Mouse (Mus musculus) cerebellum, postnatal 36 days (tissue): ENCODE measurements around the gene Grip1.

Experiments
- DNase-seq, 2 experiments: peaks; one replicate each; pipeline ENCODE4 v3.0.0; 2021 to 2022; ENCODE audit warnings: mixed read lengths in 2 of 2

The Grip1 gene

DNA sequence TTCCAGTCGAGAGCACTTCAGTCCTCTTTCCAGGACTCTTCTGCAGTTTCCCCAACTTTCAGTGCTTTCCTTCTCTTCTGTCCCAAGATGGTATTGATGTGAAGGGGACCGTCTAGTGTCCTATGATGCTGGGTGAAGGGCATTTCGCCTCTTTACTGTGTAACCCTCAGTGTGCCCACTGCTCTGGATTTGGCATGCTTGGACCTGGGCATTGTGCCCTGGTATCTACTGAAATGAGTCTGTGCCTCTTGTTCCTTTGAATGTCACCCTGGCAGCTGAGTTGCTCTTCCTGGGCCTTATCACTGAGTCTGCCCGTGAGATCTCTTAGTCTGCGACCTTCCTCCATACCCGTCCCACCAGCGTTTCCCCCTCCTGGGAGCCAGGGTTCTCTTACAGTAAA, 9.7 kb downstream of the Grip1 start:
- DNase-seq, result no peak

DNA sequence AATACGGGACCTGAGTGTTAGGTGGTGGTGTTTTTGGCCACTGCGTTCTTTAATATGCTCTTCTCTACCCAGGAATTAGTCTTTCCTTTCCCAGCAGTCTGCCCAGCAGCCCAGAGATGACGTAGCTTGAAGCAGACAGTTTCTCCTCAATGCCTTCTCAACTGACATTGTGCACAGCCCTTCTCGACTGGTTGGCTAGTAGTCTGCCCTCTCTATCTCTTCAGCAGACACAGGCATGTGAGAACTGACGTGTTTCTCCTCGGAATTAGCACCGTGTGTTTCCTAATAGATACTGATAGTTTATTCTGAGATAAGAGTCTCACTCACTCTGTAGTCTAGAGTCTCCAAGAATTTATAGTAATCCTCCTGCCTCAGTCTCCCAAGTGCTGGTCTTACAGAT, 10.2 kb downstream of the Grip1 start:
- DNase-seq, result no peak

DNA sequence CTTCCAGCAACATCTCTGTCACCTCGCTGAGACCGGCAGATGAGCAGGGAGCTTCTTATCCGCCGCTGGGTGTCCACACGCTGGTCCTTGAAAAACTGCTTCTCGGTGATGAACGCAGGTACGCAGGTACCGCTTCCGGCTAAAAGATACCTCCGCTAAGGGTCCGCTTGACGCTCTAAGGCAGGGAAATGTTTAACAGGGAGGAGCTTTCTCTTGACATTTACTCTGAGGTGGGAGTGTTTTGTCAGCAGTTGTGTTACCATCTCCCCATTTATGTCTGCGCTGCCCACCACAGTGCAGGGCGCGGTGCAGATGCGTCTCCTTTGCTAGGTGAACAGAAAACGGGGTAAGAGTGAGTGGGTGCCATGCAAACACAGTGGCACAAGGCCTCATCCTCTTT, 14.3 kb downstream of the Grip1 start:
- DNase-seq, result no peak

DNA sequence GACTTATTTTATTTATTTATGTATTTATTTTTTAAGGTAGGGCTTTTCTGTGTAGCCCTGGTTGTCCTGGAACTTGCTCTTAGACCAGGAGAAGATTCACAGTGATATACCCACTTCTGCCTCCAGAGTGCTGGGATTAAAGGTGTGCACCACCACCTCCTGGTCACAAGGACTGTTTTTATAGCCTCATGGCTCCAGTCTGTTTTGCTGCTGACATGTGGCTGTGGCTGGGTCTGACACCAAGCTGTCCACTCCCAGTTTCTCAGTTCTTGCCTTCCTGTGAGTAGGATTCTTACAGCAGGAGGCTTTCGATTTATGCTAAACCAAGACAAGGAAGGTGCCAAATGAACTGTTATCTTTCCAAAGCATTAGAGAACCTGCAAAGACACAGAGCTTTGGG, 16.5 kb downstream of the Grip1 start:
- no peak for DNase-seq

DNA sequence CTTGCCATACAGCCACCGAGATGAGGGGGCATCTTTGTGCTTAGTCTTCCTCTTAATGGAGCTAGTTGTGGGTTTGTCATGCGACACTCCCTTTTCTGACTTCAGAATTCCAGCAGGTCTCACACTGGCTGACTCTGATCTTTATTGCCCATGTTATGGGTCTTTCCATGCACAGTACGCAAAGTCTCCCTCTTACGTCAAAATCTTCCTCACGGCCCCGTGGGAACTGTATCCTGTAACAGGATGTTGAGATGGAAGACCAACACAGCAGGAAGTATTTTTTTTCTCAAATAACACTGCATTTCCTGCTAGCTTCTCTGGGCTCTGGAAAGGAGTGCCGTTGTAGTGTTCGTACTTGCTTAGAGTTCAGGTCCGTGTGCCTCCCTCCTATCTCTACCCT, 21.5 kb downstream of the Grip1 start:
- DNase-seq, result no peak

DNA sequence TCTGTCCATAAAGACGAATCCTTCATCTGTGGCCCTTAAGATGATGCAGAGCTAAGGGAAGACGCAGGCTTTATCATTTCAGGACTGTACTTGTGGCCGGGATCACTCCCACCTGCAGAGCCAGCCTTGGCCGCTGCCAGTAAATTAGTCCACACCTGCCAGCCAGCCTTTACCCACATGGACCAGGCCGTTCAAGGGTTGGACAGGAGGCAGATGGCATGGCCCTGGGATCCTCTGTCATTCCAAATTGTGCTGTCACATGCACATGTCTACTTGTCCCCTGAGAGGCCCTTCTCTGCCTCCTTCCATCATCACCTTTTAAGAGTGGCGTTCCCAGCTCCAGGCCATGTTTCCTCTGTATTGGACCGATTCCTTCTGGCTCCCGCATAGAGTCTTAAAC, 24.0 kb downstream of the Grip1 start:
- peak; percentile 80 to 82 for DNase-seq

DNA sequence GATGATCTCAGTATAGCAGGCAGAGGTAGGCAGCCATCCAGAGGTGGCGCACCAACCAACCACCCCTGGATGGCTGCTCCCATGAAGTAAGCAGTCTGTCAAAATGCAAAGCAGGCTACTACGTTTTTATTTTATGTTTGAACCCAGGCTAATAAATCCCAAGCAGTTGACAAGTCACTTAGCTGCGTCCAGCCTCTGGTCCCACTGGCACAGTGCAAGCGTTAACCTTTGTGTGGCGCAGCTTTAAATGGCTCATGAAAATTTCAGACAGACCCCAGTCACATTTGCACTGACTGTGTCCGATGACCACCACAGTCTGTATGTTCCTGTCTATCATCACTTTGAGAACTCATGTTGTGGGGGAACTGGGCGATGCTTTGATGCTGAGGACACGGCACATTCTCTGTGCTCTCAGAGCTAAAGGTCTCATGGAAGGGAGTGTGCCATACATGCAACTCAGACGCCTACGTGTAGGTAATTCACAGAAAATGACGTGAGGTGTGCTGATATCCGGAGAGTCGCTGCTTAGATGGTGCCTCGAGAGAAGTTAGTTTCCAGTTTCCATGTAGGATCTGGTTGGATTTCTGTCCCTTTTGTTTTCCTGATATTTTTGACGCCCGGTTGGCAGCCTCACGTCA, 29.6 kb downstream of the Grip1 start:
- DNase-seq, result no peak

DNA sequence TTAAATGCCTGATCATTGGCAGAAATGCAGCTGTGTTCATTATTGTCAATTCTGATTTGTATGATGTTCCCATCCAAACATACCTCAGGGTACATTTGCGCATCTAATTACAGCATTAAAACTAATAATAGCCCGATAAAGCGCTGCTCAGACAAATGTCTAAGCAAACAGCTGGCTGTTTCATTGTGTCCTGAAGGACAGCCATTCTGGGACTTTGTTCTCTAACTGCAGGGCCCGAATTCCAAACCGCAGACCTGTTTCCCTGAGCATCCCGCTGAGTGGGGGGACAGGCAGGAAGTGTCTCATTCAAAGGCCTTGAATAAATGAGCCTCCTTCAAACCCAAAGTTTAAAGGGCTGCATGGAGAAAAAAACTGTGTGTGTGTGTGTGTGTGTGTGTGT, 30.1 kb downstream of the Grip1 start:
- no peak for DNase-seq

DNA sequence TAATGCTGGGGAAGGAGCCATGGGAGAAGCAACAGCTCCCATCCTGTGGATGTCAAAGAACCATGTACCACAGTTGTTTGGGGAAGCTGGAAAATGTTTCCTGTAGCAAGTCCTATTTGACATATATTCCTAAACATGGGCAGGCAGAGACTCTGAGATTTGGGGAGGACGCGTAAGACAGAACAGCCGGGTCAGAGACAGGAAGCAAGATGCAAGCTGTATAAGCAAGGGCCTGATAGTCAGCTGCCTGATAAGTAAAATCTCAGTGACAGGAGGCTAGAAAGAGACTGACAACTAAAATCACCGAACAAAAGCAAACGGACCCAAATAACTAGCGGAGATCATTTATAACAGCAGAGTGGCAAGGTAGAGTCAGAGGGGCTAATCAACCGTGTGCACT, 33.3 kb downstream of the Grip1 start:
- DNase-seq, result no peak

DNA sequence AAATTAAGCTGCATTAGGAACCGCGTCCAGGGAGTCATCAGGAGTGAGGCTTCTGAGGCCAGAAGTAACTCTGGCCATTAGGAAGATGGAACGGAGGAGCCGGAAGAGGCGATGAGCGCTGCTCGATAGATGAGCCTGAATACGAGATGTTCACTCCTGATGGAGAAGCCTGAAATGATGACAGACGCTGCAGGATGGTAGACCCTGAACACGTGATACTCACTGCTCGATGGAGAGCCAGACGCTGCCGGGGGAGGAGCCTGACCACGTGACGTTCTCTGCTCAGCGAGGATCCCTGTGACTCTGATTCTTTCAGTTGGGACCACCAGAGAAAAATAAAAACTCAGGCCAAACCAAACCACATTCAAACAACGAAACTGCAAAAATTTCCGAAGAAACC, 37.2 kb downstream of the Grip1 start:
- DNase-seq, result no peak

DNA sequence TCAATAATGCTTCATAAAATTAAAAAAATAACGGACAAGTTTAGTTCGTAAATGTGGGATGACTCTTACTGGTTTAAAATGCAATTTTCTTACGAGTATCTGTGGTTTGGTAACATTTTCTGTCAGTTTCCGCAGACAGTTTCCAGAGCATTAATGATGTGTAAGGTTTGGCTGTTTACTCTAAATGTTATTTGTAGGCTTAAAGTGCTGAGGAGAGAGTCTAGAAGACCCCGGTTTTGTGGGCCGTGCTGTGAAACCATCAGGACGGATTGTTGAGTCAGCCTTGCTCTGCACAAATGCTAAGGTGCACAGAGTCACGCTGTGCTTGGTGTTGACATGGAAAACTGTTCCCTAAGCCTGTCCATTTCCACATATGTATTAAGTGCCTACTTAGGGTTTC, 41.7 kb downstream of the Grip1 start:
- no peak for DNase-seq

DNA sequence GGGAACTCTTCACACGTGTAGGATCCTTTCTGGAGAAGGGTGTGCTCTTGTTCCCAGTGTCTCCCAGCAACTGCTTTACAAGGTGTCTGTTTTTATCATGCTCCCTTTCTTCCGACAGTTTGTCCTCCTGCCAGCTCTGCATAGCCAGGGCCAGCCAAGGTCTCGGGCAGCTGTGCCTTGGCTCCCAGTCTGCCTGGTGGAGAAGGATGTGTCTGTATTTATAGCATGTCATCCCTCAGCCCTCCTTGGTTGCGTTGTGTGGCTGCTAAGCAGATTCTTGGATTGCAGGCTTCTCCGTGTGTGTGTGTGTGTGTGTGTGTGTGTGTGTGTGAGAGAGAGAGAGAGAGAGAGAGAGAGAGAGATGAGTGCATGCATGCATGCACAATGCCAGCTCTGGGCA, 42.6 kb downstream of the Grip1 start:
- DNase-seq, result no peak

DNA sequence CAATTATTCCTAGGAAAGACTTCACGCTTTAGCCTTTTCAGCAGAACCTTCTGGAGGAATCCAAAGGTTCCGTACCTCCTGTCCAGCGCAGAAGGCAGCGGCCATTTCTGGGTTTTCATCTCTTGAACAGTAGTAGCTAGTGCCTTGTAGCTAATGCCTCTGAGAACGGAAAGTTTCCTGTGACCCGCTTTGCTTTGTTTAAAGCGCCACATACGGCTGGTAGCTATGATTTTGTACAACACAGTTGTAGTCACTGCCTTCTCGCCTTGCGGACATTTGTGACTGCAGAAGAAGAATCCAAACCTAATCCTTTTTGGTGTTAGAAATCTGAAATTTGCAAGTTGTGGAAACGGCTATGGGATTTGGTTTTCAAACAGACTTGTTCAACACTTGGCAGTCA, 68.1 kb downstream of the Grip1 start:
- no peak for DNase-seq

DNA sequence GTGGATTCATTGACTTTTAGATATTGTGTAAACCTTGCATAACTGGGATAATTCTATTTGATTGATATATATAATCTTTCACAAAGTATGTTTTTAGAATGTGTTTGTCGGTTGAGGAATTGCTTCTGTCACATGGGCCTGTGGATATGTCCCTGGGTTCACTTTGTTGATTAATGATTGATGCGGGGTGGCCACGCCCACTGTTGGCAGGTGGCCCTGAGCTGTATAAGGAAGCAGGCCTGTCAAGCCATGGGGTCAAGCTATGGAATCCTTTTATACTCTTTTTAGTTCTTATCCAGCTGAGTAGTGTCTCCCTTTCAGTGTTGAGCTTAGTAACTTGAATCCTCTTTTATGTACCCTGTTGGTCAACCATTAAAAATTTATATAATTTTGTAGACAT, 72.1 kb downstream of the Grip1 start:
- DNase-seq, result no peak

DNA sequence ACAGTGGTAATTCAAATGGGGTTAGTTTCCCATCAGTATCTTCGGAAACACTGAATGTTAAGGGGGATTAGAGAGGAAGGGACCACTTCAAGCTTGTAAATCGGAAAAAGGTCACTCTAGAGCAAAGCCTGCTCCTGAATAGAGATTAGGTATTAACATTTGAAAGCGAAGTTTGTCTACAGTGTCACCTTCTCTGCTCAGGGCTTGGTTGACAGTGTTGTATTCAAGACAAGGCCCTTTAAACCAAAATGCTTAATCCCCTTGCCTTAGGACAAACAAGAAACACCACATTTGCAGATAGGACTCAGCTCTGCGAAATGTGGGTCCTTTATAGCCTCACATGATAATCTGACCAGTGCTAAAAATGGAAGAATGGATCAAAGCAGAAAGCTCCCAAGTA, 81.2 kb downstream of the Grip1 start:
- no peak for DNase-seq

DNA sequence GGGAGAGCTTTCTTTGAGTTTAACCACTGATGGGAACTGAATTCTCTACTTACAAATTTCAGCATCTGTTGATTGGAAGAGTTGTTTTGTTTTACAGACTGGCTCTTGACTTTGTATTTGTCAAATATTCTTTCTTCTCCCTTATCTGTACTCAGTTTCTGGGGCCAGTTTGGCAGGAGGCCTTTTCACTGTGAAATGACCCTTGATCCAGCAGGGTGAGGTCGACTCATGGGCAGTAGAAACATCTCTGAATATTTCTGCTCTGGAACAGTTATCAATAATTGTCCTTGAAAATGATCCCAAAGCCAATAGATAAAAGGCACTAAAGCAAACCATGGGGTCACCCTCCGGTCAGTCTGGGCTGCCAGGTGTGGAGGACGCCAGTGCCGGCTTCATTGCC, 88.0 kb downstream of the Grip1 start:
- no peak for DNase-seq

DNA sequence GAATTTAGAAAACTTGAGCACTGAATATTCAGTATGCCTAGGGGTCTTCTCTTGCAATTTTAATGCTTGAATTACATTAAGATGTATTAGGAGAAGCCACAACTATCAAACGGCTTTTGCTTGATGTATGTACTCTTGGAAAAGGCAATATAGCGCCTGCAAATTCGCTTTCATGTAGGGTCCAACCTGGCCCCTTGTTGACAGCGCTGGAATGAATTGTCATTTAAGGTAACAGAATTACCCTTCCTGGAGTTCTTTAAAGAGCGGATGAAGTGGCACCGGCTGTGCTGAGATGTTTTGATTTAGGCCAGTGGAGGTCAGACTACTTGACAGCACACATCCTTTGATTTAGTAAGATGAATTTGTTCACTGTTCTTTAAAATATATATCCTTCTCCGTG, 90.1 kb downstream of the Grip1 start:
- DNase-seq, result no peak

DNA sequence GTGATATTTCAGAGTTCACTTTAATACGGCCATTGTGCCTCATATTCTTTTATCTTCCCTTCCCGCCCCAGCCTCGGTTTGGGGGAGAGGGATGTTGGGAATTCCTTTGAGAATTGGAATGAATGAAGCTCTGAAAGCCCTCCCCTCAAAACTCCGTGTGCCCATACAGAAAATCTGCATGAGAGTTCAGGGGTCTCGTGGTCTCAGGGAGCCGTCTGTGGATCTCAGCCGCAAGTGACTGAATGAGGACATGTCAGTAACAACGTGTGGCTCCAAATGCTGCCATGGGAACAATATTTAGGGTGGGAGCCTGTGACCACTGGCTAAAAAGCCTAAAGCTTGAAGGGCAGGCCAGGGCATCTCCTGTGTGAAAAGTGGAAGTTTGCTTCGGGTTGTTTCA, 91.1 kb downstream of the Grip1 start:
- DNase-seq, result no peak

DNA sequence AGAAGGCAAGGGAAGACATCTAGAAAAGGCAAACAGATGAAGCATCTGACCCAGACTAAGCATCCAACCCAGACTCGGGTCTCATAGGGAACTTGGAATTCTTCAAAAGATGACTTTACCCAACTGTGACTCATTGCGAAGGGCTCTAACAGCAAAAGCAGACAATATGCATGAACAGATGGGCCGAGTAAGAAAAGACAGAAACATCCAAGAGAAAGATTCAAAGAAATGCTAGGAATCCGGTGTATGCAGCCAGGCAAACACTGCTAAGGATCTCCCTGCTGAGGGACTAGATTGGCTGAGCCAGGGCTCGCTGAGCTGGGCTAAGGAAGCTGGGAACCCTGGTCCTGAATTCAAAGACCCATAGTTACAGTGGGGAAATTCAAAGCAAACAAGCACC, 94.2 kb downstream of the Grip1 start:
- DNase-seq, result no peak

DNA sequence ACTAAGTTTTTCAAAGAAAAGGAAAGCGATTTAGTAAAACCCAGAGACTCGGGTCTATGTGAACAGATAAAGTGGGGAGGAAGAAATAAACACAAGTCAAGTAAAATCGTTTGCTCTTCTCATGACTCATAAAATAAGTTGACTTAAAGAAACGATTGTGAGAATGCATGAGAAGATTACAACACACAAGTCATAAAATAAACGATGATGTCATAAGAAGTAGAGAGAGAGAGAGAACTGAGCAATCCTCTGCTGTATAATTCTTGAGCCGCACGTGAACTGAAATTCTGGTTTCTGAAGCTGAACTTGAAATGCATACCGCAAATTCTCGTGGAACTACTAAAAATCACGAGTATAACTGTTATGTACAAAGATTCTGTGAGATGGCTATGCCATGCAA, 95.1 kb downstream of the Grip1 start:
- DNase-seq, result no peak

DNA sequence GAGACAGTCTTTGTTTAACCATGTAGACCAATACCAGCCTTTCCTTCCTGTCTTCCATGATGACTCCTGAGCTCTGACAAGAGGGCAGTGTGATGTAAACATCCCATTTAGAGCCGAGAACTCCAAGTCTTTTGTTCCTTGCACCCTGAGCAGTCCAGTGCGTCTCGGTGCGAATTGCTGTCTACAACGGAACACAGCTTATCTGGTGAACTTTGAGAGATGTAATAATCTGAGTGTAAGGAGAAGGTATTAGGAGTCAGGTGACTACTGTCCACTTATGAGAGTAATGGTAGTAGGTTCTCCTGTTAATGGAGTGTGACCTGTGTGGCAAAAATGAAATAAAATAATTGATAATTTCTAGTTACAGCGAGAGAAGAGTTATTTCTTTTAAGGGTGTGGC, 97.0 kb downstream of the Grip1 start:
- no peak for DNase-seq

DNA sequence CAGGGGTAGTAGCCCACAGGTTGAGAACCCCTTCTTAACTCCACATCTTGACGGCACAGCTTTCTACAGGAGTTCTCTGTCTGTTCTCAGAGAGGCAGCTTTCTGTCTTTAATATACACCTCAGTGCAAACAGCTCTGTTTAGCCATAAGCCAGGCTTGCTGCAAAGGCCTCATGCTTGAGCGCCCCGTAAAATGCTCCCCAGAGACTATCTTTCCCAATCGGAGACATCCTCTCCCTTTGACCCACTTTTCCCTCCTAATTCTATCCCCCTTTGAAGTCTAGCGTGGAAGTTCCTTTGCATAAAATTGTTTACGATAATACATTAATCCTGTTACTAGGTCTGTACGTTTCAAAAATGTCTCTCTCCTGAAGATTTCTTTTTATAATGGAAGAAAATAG, 102.7 kb downstream of the Grip1 start:
- DNase-seq, result no peak

DNA sequence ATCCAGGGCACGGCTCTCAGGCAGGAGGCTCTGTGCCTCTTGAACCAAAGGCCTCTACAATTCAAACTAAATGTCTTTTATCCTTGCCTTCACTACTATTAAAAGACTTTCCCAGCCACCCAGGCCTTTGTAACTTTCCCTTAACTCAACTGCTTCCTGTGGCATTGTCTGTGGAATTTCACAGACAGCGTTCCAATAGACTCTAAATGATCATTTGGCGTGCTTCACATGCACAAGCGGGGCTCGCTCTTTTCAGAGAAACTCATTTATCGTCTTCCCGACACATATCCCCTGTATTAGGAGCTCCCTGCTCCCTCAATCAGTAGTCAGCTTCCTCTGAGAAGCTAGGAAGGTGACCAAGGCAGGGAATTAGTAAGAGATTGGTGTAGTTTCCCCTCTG, 104.8 kb downstream of the Grip1 start:
- DNase-seq, result no peak

DNA sequence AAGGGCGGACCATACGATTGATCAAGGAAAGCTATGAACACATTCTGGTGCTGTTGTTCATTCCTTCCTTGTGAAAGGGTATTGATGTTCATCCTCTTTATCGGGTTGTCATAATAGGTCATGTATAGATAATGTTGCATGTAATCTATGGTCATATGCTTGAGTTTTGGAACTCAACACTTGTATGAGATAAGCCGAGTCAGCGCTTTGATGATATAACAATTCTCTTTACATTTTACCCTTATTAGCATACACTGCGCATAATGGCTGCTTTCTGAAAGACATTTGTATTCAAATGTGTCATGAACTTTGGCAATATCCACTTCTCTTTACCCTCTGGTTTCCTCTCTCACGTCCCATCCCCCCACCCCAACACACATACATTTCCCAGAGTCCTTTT, 111.2 kb downstream of the Grip1 start:
- no peak for DNase-seq

DNA sequence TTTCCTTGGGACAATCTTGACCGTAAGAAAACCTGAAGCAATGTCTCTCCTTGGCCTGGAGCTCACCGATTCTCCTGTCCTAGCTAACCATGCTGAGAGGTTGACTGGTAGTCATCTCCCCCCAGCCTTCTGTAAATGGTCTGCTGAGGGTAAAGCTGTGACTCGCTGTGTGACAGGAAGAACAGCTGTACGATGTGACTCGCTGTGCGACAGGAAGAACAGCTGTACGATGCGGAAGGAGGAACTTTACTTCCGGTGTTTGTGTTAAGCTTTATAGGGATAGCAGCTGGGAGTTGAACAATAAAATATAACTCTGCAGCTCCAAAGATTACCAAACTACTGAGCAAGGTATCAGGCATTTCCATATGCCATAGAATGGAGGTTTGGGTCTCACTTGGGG, 119.5 kb downstream of the Grip1 start:
- DNase-seq, result no peak

DNA sequence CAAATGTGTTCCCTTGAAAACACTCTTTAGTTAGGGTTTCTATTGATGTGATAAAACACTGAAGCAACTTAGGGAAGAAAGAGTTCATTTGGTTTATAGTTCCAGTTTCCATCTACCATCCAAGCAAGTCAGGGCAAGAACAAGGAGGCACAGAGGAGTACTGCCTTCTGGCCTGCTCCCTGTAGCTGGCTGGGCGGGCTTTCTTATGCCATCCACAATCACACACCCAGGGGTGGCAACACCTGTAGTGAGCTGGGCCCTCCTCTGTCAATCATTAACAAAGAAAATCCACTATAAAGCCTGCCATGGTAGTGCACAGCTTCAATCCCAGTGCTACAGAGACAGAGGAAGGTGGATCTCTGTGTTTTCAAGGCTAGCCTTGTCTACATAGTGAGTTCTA, 122.2 kb downstream of the Grip1 start:
- no peak for DNase-seq
